10 mouse cellular contexts compared by ENCODE assay signal in genomic region chr10:121095948-121096347, GRCm38 (mm10).
DNase-seq lines count a peak whose midpoint lies in the region; ATAC-seq and TF ChIP-seq lines count a peak whose summit lies in the region.
"Had no signal": no experiment of that assay in that cellular context is flagged by ENCODE, and none has a peak within 500 bp of the region (broad histone marks: within the 10 kb centered on the region; RNA-seq: fewer than 3 reads in every experiment).

No protein-coding gene starts in this region.

- TF ChIP-seq CTCF in brain, embryonic 14.5 days (IDR thresholded peaks at IDR 0.05; ENCODE audit: borderline replicate concordance, extremely low read depth, insufficient read depth, insufficient read length), result no peak
- TF ChIP-seq CTCF in liver, postnatal 0 days (IDR thresholded peaks at IDR 0.05; ENCODE audit: low read depth), result peak; percentile 30; the same call in 1 of the 2 replicates
- TF ChIP-seq CTCF in midbrain, postnatal 0 days (IDR thresholded peaks at IDR 0.05), result peak; percentile 43

- H3K36me3 ChIP-seq in hindbrain, embryonic 14.5 days (replicated peaks; ENCODE audit: control insufficient read depth, insufficient read depth), result no peaks in the 10 kb centered on the region
- no peaks in the 10 kb centered on the region for H3K36me3 ChIP-seq in hindbrain, embryonic 10.5 days
- H3K36me3 ChIP-seq in liver, postnatal 0 days (replicated peaks; ENCODE audit: insufficient read depth, low read length), result no peaks in the 10 kb centered on the region
- H3K36me3 ChIP-seq in midbrain, postnatal 0 days (ENCODE audit: insufficient read depth, low read length), result no peaks in the 10 kb centered on the region

- DNase-seq in hindbrain, embryonic 14.5 days (ENCODE audit: low spot score), result no peak
- DNase-seq in hindbrain, embryonic 10.5 days (ENCODE audit: low spot score), result no peak
- DNase-seq in brain, embryonic 14.5 days (ENCODE audit: low read depth), result peak; percentile 52
- DNase-seq in liver, postnatal 0 days, result no peak
- peak; percentile 36 for DNase-seq in midbrain, postnatal 0 days (ENCODE audit: low spot score)
- no peak for DNase-seq in right cerebral cortex, adult 2 months (ENCODE audit: low spot score in 2 of 2)
- DNase-seq in adrenal gland, adult 8-10 months, result no peak
- DNase-seq: gastrocnemius, postnatal 25 days; right cerebral cortex, postnatal 25 days had no signal

- H3K9ac ChIP-seq in hindbrain, embryonic 14.5 days, result no peak overlapping the region
- H3K9ac ChIP-seq in liver, postnatal 0 days (replicated peaks), result no peak overlapping the region
- no peak overlapping the region for H3K9ac ChIP-seq in midbrain, postnatal 0 days (replicated peaks; ENCODE audit: low read length, poor library complexity, severe bottlenecking)

- H3K27me3 ChIP-seq in hindbrain, embryonic 14.5 days (ENCODE audit: control insufficient read depth, insufficient read depth, low read length), result no peaks in the 10 kb centered on the region
- H3K27me3 ChIP-seq in hindbrain, embryonic 10.5 days (ENCODE audit: insufficient read depth, poor library complexity, severe bottlenecking), result peaks cover 8% of the 10 kb centered on the region; the same call in 1 of the 2 replicates
- H3K27me3 ChIP-seq in liver, postnatal 0 days (ENCODE audit: insufficient read depth, low read length), result no peaks in the 10 kb centered on the region
- H3K27me3 ChIP-seq in midbrain, postnatal 0 days (ENCODE audit: insufficient read depth, low read length), result no peaks in the 10 kb centered on the region

- TF ChIP-seq EP300 in liver, postnatal 0 days (IDR thresholded peaks at IDR 0.05; ENCODE audit: low read depth), result no peak

- no peak for TF ChIP-seq POLR2A in brain, embryonic 14.5 days (IDR thresholded peaks at IDR 0.05; ENCODE audit: borderline replicate concordance, extremely low read depth, insufficient read depth, insufficient read length, poor library complexity, severe bottlenecking)

- H3K4me3 ChIP-seq in hindbrain, embryonic 14.5 days (replicated peaks; ENCODE audit: low read length), result no peak overlapping the region; the same call in 1 of the 2 replicates
- H3K4me3 ChIP-seq in hindbrain, embryonic 10.5 days, result no peak overlapping the region
- H3K4me3 ChIP-seq in liver, postnatal 0 days (ENCODE audit: low read depth, low read length), result no peak overlapping the region
- H3K4me3 ChIP-seq in midbrain, postnatal 0 days (ENCODE audit: low read depth, low read length), result no peak overlapping the region

- H3K4me1 ChIP-seq in hindbrain, embryonic 14.5 days (replicated peaks; ENCODE audit: control insufficient read depth, insufficient read depth, low read length), result no peaks in the 10 kb centered on the region
- 0 out of 2 replicates have a peak, but pooled peaks cover 5% of the 10 kb centered on the region for H3K4me1 ChIP-seq in hindbrain, embryonic 10.5 days (replicated peaks)
- H3K4me1 ChIP-seq in liver, postnatal 0 days (ENCODE audit: insufficient read depth), result no peaks in the 10 kb centered on the region
- no peaks in the 10 kb centered on the region for H3K4me1 ChIP-seq in midbrain, postnatal 0 days (ENCODE audit: insufficient read depth, low read length)

- H3K9me3 ChIP-seq in hindbrain, embryonic 14.5 days (ENCODE audit: control insufficient read depth, low read length), result no peaks in the 10 kb centered on the region
- no peaks in the 10 kb centered on the region for H3K9me3 ChIP-seq in hindbrain, embryonic 10.5 days
- H3K9me3 ChIP-seq in liver, postnatal 0 days (ENCODE audit: low read length), result no peaks in the 10 kb centered on the region
- no peaks in the 10 kb centered on the region for H3K9me3 ChIP-seq in midbrain, postnatal 0 days (ENCODE audit: low read length)

- no peak overlapping the region for H3K27ac ChIP-seq in hindbrain, embryonic 14.5 days
- H3K27ac ChIP-seq in hindbrain, embryonic 10.5 days, result no peak overlapping the region
- H3K27ac ChIP-seq in liver, postnatal 0 days (ENCODE audit: low read depth), result no peak overlapping the region
- H3K27ac ChIP-seq in midbrain, postnatal 0 days (ENCODE audit: low read depth, low read length), result no peak overlapping the region

- ATAC-seq in hindbrain, embryonic 14.5 days (ENCODE audit: low FRiP score), result no peak
- no peak for ATAC-seq in liver, postnatal 0 days
- ATAC-seq in midbrain, postnatal 0 days (ENCODE audit: low FRiP score), result no peak
- ATAC-seq: inflammation-experienced regulatory T-cells, adult 6 months had no signal

- peak overlapping the region; percentile 29 for H3K4me2 ChIP-seq in hindbrain, embryonic 14.5 days (replicated peaks)
- H3K4me2 ChIP-seq in liver, postnatal 0 days (ENCODE audit: low read depth, low read length), result no peak overlapping the region
- H3K4me2 ChIP-seq in midbrain, postnatal 0 days (ENCODE audit: low read depth, low read length, poor library complexity, severe bottlenecking), result peak overlapping the region; percentile 31

- WGBS in hindbrain, embryonic 14.5 days, result 46% methylated on average over 12 of the region's 12 CpGs
- WGBS in hindbrain, embryonic 10.5 days, result 67% methylated on average over 12 of the region's 12 CpGs
- 47% methylated on average over 12 of the region's 12 CpGs for WGBS in liver, postnatal 0 days (ENCODE audit: insufficient replicate concordance)
- WGBS in midbrain, postnatal 0 days, result 44% methylated on average over 12 of the region's 12 CpGs

Comparison
In these comparisons a context has a peak if more than half of its experiments do, and no peak if none do; other contexts are left out.
1. DNase-seq: peak in brain, embryonic 14.5 days (single experiment) and midbrain, postnatal 0 days (single experiment); none in hindbrain, embryonic 14.5 days (single experiment), hindbrain, embryonic 10.5 days (single experiment), liver, postnatal 0 days (single experiment), right cerebral cortex, adult 2 months (0 of 2) and adrenal gland, adult 8-10 months (single experiment).